Mouse (Mus musculus) heart, adult 2 months (tissue): Measurements from ENCODE around the gene Susd6.

Experiments
- CTCF ChIP-seq: fragments of 200-600 bp; IDR thresholded peaks from 2 replicates; pipeline ENCODE4 v1.8.1; 2022; ENCODE audit warnings: antibody characterized with exemption, mild to moderate bottlenecking, moderate library complexity
- EP300 ChIP-seq: fragments of 200-500 bp; IDR thresholded peaks from 2 replicates; pipeline ENCODE4 v1.6.1; 2011; ENCODE audit warnings: low read depth, low read length, control low read depth; ENCODE audit not compliant: insufficient read depth
- POLR2A ChIP-seq: fragments of 200-500 bp; IDR thresholded peaks from 2 replicates; pipeline ENCODE4 v1.6.1; 2011; ENCODE audit warnings: mild to moderate bottlenecking, low read depth, low read length, control low read depth; ENCODE audit not compliant: insufficient read depth

- TF ChIP-seq EP300: no peak
- peak; percentile 61 for TF ChIP-seq CTCF
- no peak for TF ChIP-seq POLR2A
Measured at GRCm38 (mm10) chr12:80893720-80894494, 103.6 kb downstream of the Susd6 start.
